Mouse (Mus musculus): ENCODE measurements around the gene Cbl. TPM values are rescaled to one million over a fixed set of nuclear protein-coding genes. Genes with fewer than 3 reads are reported as not detected.
A peak's percentile ranks its signal among the peaks of the same experiment; 100 is the strongest.

The Cbl gene
- total RNA-seq, 2 experiments from 2014 or later: 40.3 to 89.7 TPM

DNA sequence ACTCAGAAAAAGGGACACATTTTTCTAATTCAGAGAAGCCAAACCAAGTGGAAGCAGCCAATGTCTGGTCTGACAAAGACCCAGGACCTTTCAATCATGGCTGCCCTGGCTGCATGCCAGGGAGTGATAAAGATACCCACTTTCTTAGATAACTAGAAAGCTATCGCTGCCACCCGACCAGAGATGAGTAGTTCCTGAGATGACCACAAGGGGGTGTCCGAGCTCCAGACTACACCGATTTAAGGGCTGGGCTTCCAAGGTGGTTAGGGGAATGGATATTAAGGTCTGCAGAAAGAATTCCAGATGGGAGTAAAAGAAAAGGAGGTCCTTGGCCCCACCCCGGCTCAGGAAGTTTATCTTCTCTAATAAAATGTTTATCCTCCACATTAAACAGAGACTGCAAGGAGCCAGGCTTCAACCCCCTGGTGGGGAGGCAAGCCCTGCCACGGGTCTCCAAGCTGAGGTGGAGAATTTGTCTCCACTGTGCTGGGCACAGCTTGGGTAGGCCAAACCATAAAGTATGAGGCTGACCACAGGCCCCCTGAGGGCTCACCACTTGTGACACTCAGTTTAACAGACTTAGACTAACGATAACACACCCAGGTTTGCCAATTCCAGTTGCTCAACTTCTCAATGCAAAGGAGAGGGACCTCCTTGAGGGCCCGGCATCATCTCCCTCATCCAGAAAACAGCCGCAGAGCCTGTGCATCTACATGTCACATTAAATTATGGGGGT, 124.3 kb downstream of the Cbl start:
- peak; percentile 25 for ATAC-seq (replicated peaks; ENCODE audit: poor library complexity, severe bottlenecking)

DNA sequence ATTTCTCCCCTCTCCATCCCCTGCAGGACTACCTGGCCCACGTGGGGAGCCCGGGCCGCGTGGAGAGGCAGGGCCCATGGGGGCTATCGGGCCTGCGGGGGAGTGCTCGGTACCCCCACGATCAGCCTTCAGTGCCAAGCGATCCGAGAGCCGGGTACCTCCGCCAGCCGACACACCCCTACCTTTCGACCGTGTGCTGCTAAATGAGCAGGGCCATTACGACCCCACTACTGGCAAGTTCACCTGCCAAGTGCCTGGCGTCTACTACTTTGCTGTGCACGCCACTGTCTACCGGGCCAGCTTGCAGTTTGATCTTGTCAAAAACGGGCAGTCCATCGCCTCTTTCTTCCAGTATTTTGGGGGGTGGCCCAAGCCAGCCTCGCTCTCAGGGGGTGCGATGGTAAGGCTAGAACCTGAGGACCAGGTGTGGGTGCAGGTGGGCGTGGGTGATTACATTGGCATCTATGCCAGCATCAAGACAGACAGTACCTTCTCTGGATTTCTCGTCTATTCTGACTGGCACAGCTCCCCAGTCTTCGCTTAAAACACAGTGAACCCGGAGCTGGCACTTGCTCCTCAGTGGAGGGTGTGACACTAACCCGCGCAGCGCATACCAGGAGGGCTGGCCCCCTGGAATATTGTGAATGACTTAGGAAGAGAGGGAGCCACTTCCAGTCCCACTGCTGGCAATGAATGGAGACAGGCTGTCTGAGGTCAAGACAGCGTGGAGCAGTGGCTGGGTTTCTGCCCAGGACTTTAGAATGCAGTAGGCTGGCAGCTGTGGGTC, 125.4 kb downstream of the Cbl start:
- no peak for ATAC-seq (replicated peaks; ENCODE audit: poor library complexity, severe bottlenecking)

DNA sequence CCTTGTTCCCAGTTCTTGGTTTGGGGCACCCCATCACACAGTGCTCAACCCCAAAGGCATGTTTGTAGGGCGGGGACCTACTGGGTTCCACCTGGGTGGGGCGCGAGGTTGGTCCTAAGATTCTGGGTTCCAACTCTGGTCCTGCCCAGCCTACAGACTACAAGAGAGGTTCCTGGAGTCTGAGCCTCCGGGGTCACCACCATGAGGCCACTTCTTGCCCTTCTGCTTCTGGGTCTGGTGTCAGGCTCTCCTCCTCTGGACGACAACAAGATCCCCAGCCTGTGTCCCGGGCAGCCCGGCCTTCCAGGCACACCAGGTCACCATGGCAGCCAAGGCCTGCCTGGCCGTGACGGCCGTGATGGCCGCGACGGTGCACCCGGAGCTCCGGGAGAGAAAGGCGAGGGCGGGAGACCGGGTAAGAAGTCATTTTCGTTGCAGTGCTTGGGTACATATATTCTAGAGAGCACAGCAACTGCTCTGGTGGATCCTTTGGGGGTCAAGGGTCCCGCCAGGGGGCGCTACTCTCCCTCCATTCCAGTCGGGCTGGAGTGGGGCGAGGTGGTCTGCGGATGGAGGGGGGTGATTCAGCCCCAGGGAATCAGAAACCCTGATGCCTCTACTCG, 126.2 kb downstream of the Cbl start:
- no peak for ATAC-seq (replicated peaks; ENCODE audit: poor library complexity, severe bottlenecking)

DNA sequence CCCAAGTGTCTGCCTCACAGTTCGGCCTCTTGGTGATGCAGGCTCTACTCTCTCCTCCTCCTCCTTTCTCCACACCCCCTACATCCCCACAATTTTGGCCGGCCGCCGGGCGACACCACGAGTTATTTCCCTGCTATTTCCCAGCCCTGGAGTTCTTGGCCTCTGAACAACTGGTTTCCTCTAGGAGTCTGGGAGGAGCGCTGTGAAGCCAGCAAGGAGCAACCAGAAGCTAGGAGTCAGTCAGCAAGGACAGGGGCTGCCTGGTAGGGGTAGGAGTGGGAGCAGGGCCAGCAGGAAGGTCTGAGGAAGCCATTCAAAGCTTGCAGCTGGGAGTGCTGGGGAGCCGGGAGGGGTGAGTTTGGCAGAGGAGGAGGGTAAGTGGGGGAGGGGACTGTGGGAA, 126.7 kb downstream of the Cbl start, which contains the start of gene C1qtnf5:
C1qtnf5 (plus strand) TSS at position 136 of the 400 bp plus-strand sequence.
- ATAC-seq (replicated peaks; ENCODE audit: poor library complexity, severe bottlenecking): no peak

DNA sequence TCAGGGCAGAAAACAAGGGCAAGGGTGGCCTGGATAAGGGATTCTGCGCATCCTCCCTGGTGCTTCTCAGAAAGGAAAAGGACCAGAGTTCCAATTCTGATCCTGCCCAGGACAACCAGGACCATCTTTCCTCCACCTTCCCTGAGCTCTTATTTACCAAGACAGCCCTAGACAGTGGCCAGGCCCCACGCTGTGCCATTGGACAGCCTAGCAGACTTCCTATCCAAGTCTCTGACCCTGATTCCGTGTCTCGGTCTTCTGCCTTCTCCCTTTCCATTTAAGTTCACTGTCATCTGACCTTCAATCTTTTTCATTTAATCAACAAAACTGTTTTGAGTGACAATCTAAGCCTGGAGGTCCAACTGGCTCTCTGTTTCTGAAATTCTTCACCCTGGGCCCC, 127.3 kb downstream of the Cbl start:
- ATAC-seq (replicated peaks; ENCODE audit: poor library complexity, severe bottlenecking): no peak

DNA sequence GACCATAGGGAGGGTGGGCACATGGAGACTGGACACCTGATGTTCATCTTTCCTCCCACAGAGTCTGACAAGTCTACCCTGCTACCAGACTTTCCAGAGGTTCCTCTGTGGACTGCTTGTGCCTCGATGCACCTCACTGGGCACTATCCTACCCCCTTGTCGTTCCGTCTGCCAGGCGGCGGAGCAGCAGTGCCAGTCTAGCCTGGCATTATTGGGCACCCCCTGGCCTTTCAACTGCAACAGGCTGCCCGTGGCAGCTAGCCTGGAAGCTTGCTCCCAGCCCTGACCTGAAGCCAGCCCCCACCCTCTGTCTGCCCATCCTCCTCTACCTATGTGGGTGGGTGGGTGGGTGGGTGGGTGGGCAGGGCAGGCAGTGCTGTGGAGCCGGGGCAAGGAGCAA, 127.7 kb downstream of the Cbl start:
- no peak for ATAC-seq (replicated peaks; ENCODE audit: poor library complexity, severe bottlenecking)

DNA sequence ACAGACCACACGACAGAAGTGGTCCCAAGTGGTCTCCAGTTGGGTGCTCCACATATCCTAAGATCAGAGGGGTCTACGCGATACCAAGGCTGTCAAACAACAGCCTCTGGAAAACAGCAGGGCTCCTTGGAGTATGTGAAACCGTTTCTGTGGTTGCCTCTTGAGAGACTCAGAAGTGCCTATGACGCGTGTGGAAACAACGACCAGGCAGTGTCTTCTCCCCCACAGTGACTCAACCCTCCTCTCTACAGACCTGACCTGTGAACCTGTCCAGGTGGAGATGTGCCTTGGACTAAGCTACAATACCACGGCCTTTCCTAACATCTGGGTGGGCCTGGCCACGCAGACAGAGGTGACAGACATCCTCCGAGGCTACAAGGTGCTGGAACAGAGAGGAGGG, 128.1 kb downstream of the Cbl start:
- ATAC-seq (replicated peaks; ENCODE audit: poor library complexity, severe bottlenecking): no peak

DNA sequence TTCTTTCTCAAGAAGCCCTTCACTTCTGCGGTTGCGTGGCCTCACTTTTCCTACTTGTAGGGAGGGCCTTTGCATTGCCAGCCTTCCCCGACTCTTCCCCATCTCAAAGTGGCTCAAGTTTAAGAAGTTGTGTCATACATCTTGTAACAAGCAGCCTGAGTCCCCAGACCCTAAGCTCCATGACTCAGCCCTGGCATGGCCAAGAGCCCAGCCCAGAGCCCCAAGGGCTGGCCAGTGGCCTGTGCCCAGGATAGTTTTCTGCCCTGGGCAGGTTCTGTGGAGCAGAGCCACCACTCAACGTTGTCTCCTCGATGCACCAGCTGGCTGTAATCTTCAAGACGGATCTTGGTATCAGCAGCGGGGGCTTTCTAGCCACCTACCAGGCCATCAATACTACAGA, 129.0 kb downstream of the Cbl start:
- no peak for ATAC-seq (replicated peaks; ENCODE audit: poor library complexity, severe bottlenecking)

DNA sequence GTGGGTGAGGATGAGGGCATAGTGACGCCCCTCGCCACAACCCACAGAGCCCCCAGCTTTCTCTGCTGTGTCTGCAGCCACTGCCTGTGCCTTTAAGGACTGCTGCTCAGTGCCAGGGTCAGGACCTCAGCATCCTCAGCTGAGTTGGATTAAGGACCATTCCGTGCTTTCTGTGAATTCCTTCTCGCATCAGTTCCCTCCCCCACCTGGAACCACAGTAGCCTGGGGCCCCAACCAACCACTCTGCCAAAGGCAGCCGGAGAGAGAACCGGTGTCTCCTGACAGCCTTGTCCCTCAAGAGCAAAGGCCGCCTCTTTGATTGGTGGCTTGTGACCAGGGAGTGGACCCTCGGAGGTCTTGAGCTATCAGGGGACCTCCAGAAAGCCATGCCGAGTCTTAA, 132.4 kb downstream of the Cbl start, which contains the start of gene Mfrp:
Mfrp (plus strand) TSS at position 240 of the 400 bp plus-strand sequence.
- ATAC-seq (replicated peaks; ENCODE audit: poor library complexity, severe bottlenecking): no peak

DNA sequence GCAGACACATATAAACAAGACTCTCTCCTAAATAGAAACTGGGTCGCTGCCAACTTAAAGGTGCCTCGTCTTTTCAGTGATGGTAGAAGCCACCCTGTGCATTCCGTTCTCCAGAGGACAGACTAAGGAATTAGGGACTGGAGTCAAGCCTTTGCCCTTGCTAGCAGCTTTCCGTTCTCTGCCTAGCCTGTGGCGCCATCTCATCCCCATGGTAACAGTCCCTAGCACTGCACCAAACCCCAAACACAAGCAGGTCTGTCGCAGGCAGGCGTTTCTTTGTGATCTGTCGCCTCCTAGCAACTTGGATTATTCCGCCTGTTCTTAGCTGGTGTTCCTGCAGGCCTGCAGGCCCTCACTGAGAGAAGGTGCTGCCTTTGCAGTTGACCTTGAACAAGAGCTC, 137.3 kb downstream of the Cbl start:
- no peak for ATAC-seq (replicated peaks; ENCODE audit: poor library complexity, severe bottlenecking)

DNA sequence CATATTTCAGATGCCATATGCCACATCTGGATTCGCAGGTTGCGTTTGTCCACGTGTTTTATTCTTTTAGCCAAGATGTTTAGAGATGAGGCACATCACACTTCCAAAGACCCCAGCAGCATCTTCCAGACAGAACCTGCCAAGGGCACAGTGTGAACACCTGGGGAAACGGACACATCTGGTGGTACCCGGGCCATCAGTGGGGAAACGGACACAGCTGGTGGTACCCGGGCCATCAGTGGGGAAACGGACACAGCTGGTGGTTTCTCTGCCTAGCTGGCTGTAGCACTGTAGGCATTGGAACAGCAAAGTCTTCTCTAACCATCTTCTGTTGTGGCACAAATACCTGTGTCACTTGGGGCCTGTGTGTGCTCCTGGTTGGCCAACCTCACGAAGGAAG, 138.1 kb downstream of the Cbl start:
- ATAC-seq (replicated peaks; ENCODE audit: poor library complexity, severe bottlenecking): no peak

DNA sequence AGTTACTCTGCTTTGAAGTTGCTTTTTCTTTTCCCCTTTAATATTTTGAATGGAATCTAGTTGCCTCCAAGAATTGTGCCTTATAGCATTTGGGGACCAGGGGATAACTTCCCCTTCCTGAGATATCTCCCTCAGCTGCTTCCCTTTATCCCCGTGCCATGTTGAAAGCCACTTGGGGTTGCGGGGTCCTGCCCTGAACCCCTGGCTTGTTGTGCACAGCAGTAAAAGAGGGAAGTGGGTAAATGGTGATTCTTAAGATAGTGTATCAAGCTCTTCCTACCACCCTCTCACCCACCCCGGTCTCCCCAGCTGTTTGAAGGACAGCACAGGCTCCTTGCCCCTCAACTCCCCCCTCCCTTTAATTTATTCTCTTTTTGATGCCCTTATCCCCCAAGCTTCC, 139.1 kb downstream of the Cbl start:
- peak; percentile 92 for ATAC-seq (replicated peaks; ENCODE audit: poor library complexity, severe bottlenecking)

DNA sequence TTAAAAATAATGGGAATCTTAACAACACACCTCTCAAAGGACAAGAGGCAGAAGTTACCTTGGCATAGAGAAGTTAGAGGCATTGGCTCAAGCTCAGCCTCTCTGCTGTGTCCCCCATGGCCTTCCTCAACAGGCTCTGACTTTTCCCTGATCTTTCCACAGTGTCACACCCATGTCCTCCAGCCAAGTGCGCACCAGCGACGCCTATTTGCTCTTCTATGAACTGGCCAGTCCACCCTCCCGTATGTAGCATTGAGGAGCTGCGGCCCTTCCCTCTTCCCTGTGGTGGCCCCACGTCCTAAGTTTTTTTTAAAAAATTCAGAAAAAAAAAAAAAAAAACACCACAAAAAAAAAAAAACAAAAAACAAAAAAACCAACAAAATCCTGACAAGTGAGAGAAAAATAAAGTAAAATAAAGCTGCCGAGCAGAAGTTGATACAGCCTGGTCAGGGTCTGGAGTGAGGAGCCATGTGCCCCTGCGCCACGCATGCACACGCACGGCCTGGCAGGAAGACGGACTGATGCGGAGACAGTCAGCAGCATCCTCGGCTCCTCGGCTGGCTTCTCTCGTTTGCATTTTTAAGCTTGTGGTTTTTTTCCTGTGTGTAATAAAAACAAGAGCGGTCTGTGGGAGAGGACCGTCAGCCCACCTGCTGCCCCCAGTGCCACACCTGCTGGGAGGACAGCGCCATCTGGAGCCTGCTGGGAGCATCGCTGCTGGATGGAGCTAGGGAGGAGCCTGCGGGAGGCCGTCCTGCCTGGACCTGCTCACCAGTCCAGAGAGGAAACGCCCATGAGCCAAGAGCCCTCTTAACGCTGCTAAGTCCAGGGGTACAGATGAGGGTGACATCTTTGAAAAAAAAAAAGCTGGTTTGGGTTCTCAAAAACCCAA, 140.0 kb downstream of the Cbl start:
- ATAC-seq (replicated peaks; ENCODE audit: poor library complexity, severe bottlenecking): peak; percentile 42

Other genes with a start within 250 kb of the Cbl start
- gene Thy1, start 190.7 kb downstream of the Cbl start, total RNA-seq (2014; fragmentation: Nextera tagmentation): 3.3 TPM in 1 of 2 replicates, not detected in the other
- not detected in 2 replicates for gene Thy1, start 190.7 kb downstream of the Cbl start, total RNA-seq (2017)
- 3.6 and 12.0 TPM in 2 replicates for gene Usp2, start 167.0 kb downstream of the Cbl start, total RNA-seq (2014; fragmentation: Nextera tagmentation)
- gene Usp2, start 167.0 kb downstream of the Cbl start, total RNA-seq (2017): 1.2 and 3.1 TPM in 2 replicates
- gene Mfrp, start 132.3 kb downstream of the Cbl start, total RNA-seq (2014; fragmentation: Nextera tagmentation): not detected in 2 replicates
- gene Mfrp, start 132.3 kb downstream of the Cbl start, total RNA-seq (2017): 0.15 TPM in 1 of 2 replicates, not detected in the other
- gene C1qtnf5, start 126.8 kb downstream of the Cbl start, total RNA-seq (2014; fragmentation: Nextera tagmentation): not detected in 2 replicates
- gene C1qtnf5, start 126.8 kb downstream of the Cbl start, total RNA-seq (2017): not detected in 2 replicates
- not detected in 2 replicates for gene Gm49380, start 120.5 kb downstream of the Cbl start, total RNA-seq (2014; fragmentation: Nextera tagmentation)
- gene Gm49380, start 120.5 kb downstream of the Cbl start, total RNA-seq (2017): not detected in 2 replicates
- 44.9 and 55.6 TPM in 2 replicates for gene Rnf26, start 120.5 kb downstream of the Cbl start, total RNA-seq (2014; fragmentation: Nextera tagmentation)
- gene Rnf26, start 120.5 kb downstream of the Cbl start, total RNA-seq (2017): 17.8 and 19.3 TPM in 2 replicates
- not detected in 2 replicates for gene Mcam, start 99.6 kb downstream of the Cbl start, total RNA-seq (2014; fragmentation: Nextera tagmentation)
- gene Mcam, start 99.6 kb downstream of the Cbl start, total RNA-seq (2017): 0.47 and 1.7 TPM in 2 replicates
- gene Ccdc153, start 6.6 kb upstream of the Cbl start, total RNA-seq (2014; fragmentation: Nextera tagmentation): not detected in 2 replicates
- gene Ccdc153, start 6.6 kb upstream of the Cbl start, total RNA-seq (2017): not detected in 2 replicates
- not detected in 2 replicates for gene Pdzd3, start 17.4 kb upstream of the Cbl start, total RNA-seq (2014; fragmentation: Nextera tagmentation)
- gene Pdzd3, start 17.4 kb upstream of the Cbl start, total RNA-seq (2017): 0.22 TPM in 1 of 2 replicates, not detected in the other
- gene Nlrx1, start 34.5 kb upstream of the Cbl start, total RNA-seq (2014; fragmentation: Nextera tagmentation): 4.9 and 11.1 TPM in 2 replicates
- gene Nlrx1, start 34.5 kb upstream of the Cbl start, total RNA-seq (2017): 7.3 and 8.4 TPM in 2 replicates
- 0.21 TPM in 1 of 2 replicates, not detected in the other for gene Abcg4, start 54.6 kb upstream of the Cbl start, total RNA-seq (2014; fragmentation: Nextera tagmentation)
- gene Abcg4, start 54.6 kb upstream of the Cbl start, total RNA-seq (2017): not detected in 2 replicates
- 12.7 TPM in 2 replicates for gene Hinfp, start 71.6 kb upstream of the Cbl start, total RNA-seq (2014; fragmentation: Nextera tagmentation)
- gene Hinfp, start 71.6 kb upstream of the Cbl start, total RNA-seq (2017): 11.6 and 12.2 TPM in 2 replicates
- 8.3 and 17.5 TPM in 2 replicates for gene C2cd2l, start 86.2 kb upstream of the Cbl start, total RNA-seq (2014; fragmentation: Nextera tagmentation)
- gene C2cd2l, start 86.2 kb upstream of the Cbl start, total RNA-seq (2017): 4.2 and 5.9 TPM in 2 replicates
- gene Dpagt1, start 92.0 kb upstream of the Cbl start, total RNA-seq (2014; fragmentation: Nextera tagmentation): 41.0 and 48.8 TPM in 2 replicates
- gene Dpagt1, start 92.0 kb upstream of the Cbl start, total RNA-seq (2017): 18.2 and 26.4 TPM in 2 replicates
- gene H2afx, start 100.6 kb upstream of the Cbl start, total RNA-seq (2014; fragmentation: Nextera tagmentation): 76.3 and 96.9 TPM in 2 replicates
- 298 and 423 TPM in 2 replicates for gene H2afx, start 100.6 kb upstream of the Cbl start, total RNA-seq (2017)
- gene Hmbs, start 110.2 kb upstream of the Cbl start, total RNA-seq (2014; fragmentation: Nextera tagmentation): 64.3 and 92.6 TPM in 2 replicates
- 32.2 and 47.4 TPM in 2 replicates for gene Hmbs, start 110.2 kb upstream of the Cbl start, total RNA-seq (2017)
- gene Vps11, start 127.6 kb upstream of the Cbl start, total RNA-seq (2014; fragmentation: Nextera tagmentation): 25.8 and 27.1 TPM in 2 replicates
- gene Vps11, start 127.6 kb upstream of the Cbl start, total RNA-seq (2017): 21.1 and 21.5 TPM in 2 replicates
- gene Hyou1, start 145.4 kb upstream of the Cbl start, total RNA-seq (2014; fragmentation: Nextera tagmentation): 126 and 142 TPM in 2 replicates
- gene Hyou1, start 145.4 kb upstream of the Cbl start, total RNA-seq (2017): 187 and 212 TPM in 2 replicates
- 32.3 and 35.5 TPM in 2 replicates for gene Slc37a4, start 162.8 kb upstream of the Cbl start, total RNA-seq (2014; fragmentation: Nextera tagmentation)
- gene Slc37a4, start 162.8 kb upstream of the Cbl start, total RNA-seq (2017): 33.5 and 34.2 TPM in 2 replicates
- gene Rps25, start 173.1 kb upstream of the Cbl start, total RNA-seq (2014; fragmentation: Nextera tagmentation): 4,415 and 4,988 TPM in 2 replicates
- 2,316 and 2,478 TPM in 2 replicates for gene Rps25, start 173.1 kb upstream of the Cbl start, total RNA-seq (2017)
- gene Trappc4, start 173.6 kb upstream of the Cbl start, total RNA-seq (2014; fragmentation: Nextera tagmentation): 52.2 and 78.5 TPM in 2 replicates
- 37.7 and 39.6 TPM in 2 replicates for gene Trappc4, start 173.6 kb upstream of the Cbl start, total RNA-seq (2017)
- gene Ccdc84, start 184.5 kb upstream of the Cbl start, total RNA-seq (2014; fragmentation: Nextera tagmentation): 22.4 and 46.8 TPM in 2 replicates
- gene Ccdc84, start 184.5 kb upstream of the Cbl start, total RNA-seq (2017): 22.5 and 45.1 TPM in 2 replicates
- not detected in 2 replicates for gene Foxr1, start 207.1 kb upstream of the Cbl start, total RNA-seq (2014; fragmentation: Nextera tagmentation)
- gene Foxr1, start 207.1 kb upstream of the Cbl start, total RNA-seq (2017): not detected in 2 replicates
- gene Upk2, start 220.9 kb upstream of the Cbl start, total RNA-seq (2014; fragmentation: Nextera tagmentation): not detected in 2 replicates
- not detected in 2 replicates for gene Upk2, start 220.9 kb upstream of the Cbl start, total RNA-seq (2017)
- 8.7 and 13.0 TPM in 2 replicates for gene Bcl9l, start 248.8 kb upstream of the Cbl start, total RNA-seq (2014; fragmentation: Nextera tagmentation)
- 1.6 and 2.6 TPM in 2 replicates for gene Bcl9l, start 248.8 kb upstream of the Cbl start, total RNA-seq (2017)